Mouse (Mus musculus) cerebellum, postnatal 36 days (tissue): ENCODE results near the gene Gm9913.

Experiments used
- DNase-seq, 2 experiments: peaks; one replicate each; pipeline ENCODE4 v3.0.0; 2021 to 2022; ENCODE audit warnings: mixed read lengths in 2 of 2

Gene Gm9913

DNA sequence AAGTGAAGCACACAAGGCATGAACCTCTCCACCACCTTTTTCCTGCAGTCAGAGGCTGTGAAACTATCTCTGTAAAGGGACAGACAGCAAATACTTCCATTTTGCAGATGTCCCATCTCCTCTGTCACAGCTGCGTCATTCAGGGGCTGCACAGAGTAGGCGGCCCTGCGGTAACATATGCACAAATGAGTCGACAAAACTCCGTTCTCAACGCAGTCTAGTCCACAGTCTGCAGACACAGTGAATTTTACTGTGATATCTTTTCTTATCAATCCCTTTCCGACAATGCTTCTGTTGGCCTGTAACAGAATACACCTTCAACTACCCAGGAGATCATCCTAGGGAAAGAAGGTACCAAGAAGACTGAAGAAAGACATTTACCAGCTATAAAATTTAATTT, 6.7 kb upstream of the Gm9913 start:
- no peak for DNase-seq

DNA sequence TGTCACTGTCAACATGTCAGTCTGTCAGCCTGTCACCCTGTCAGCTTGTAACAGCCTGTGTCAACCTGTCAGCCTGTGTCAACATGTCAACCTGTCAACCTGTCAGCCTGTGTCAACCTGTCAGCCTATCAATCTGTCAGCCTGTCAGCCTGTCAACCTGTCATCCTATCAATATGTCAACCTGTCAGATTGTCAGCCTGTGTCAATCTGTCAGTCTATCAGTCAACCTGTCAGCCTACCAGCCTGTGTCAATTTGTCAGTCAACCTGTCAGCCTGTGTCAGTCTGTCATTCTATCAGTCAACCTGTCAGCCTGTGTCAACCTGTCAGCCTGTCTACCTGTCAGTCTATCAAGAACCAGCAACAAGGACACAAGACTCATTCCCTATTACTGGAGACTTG, 3.4 kb upstream of the Gm9913 start:
- no peak for DNase-seq

- peak; percentile 27 to 36 for DNase-seq
Measured at GRCm38 (mm10) chr2:125505746-125506315, 942 bp downstream of the Gm9913 start.

DNA sequence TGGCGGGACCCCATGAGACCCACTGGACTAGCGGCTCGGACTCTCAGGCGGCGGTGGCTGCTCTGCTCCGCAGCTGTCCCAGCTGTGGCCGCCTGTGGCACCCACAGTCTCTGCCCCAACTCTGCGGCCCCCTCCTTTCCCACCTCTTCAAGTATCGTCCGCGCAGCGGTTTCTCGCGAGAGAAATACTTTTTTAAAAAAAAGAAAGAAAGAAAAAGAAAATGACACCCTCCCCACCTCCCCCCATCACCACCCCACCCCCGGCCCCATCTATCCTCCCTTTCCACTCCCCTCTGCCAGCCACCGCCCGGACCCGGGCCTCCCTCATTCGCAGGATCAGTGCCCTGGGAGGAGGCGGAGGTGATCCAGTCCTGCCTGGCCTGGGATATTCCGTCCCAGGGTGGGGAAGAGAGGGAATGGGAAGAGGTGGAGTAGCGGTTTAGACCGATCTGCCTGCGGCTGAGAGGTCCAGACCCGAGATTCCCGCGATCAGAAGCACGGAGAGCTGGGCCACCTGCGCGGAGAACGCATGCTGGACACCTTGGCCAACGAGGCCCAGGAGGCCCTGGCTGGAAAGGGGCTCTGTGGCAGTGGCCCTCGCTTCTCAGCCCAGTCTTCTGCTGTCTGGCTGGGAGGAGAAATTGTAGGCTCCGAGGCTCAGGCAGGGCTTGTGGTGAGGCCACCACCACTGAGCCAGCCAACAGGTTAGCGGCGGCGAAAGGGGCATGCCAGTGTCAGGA, 1.6 kb downstream of the Gm9913 start:
- DNase-seq, result peak in 1 of 2 experiments; percentile 8

- DNase-seq, result no peak
Measured at GRCm38 (mm10) chr2:125507893-125508292, 3.0 kb downstream of the Gm9913 start, which contains the start of gene Fbn1. TSS of gene Fbn1 (minus strand) at chr2:125507993.

- DNase-seq, result no peak
Measured at GRCm38 (mm10) chr2:125508381-125508780, 3.5 kb downstream of the Gm9913 start.

DNA sequence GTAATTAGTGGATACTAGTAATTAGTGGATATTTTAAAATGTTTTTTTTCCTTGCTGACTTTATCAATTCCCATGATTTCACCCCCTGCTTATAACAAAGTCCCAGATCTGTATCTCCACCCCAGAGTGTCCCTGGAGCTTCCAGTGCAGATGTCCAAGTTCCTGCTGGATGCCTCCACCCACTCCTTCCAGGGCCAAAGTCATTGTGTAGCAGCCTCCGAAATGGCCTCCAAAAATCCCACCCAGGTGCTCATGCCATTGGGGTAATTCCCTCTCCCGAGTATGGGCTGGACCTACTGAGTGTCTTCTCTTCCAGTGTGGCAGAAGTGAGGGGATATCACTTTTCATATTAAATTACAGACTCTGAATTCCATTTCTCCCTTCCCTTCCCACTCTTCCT, 5.9 kb downstream of the Gm9913 start:
- no peak for DNase-seq

DNA sequence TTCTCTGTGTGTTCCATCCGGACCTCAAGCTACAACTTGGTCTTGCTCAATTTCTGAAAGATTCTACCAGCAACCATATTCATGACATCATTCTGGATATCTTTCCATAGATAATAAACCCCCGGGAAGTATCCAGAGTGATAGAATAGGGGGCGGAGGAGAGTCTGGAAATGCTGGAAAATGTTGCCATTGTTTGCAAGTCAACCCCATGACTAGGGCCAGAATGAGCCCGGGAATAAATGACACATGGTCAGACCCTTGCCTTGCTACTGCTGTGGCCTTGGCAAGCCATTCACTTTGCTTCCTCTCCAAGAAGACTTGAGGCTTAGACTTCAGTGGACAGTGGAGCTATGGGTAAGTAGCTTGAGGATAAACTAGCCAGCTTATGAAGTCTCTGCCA, 7.0 kb downstream of the Gm9913 start:
- no peak for DNase-seq

GRCm38 (mm10) chr2:125512544-125512943, 7.7 kb downstream of the Gm9913 start:
- DNase-seq, result no peak

DNA sequence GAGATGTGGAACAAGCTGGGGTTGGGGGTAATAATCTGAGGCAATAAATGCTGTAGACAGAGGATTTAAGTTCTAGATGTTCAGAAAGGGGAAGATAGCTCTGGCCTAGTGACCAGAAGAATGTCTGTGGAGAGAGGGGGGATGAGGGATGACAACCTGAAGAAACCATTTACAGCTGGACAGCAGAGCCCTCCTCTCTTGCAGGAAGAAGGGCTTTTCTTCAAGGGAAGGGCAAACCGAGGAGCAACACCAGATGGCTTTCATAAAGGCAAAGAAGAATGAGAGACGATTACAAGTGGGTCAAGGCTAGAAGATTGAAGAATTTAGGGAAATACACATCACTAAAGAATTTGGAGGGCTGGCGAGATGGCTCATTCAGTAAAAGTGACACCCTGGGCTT, 9.5 kb downstream of the Gm9913 start:
- no peak for DNase-seq

DNA sequence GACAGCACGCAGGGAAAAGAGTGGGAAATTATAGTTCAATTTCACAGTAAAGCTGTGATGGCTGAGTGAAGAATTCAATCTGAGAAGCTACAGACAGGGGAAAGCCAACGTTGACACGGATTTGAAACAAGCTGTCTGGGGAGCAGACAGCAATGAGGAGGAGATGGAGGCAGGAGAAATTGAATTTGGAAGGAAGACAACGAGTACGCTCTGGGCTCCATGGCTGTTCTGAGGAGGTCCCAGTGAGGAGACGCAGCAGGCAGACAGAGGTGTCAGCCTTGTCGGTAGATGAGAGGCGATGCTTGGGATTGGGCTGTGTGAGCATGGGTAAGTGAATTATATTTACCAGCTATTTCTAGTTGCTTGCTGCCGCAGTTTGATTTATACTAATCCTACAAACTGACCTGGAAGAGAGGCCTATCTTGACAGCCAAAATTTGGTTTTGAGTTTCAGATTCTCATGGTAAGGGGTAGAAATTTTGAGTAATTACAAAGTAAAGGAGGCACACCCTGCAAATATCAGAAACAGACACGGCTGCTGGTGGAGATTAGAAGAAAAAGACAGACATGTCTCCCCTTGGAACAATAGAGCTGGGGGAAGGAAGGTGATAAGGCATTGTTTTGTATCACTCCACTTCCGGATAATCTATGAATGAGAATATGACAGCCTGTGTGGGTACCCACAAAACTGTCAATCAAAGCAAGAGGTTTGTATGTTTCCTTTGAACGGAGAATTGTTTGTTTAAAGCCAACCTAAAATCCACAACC, 10.6 kb downstream of the Gm9913 start:
- DNase-seq, result no peak

DNA sequence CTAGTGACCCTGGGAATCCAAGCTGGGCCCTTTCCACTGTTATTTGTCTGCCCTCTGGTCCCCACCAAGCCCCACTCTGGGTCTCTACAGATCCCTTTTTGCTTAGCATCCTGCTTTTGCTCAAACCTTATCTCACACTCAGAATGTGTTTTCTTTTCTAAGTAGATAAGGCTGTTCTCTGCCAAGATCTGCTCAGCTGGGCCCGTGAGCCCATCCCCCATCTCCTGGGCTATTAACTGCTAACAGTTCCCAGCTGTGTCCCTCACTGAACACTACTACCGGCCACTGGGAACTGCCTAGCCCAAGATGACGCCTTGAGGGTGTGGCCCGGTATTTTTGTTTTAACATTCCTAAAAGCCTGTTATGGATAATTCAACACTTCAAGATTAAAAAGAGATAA, 11.7 kb downstream of the Gm9913 start:
- DNase-seq, result no peak

- no peak for DNase-seq
Measured at GRCm38 (mm10) chr2:125525484-125525883, 20.6 kb downstream of the Gm9913 start.

GRCm38 (mm10) chr2:125526566-125526965, 21.7 kb downstream of the Gm9913 start:
- no peak for DNase-seq

- no peak for DNase-seq
Measured at GRCm38 (mm10) chr2:125530665-125531064, 25.8 kb downstream of the Gm9913 start.

GRCm38 (mm10) chr2:125539640-125540039, 34.8 kb downstream of the Gm9913 start:
- DNase-seq, result no peak

DNA sequence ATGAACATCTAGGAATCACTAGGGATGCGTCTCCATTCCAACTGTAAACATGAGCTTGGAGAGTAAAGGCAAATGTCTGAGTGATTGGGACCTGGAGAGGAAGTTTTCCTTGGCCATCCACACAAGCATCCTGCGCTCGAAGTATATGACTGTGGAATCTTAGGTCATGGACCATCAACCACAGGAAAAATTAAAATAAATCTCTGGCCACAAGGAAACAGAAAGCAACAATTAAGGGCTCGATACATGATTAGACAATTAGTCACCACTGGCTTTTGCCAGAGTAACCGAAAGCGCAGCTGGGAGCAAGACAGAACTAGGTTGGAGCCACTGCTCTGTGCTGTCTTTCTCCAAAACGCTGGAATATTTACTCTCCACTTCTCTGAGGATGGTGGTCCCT, 35.7 kb downstream of the Gm9913 start:
- DNase-seq, result no peak

DNA sequence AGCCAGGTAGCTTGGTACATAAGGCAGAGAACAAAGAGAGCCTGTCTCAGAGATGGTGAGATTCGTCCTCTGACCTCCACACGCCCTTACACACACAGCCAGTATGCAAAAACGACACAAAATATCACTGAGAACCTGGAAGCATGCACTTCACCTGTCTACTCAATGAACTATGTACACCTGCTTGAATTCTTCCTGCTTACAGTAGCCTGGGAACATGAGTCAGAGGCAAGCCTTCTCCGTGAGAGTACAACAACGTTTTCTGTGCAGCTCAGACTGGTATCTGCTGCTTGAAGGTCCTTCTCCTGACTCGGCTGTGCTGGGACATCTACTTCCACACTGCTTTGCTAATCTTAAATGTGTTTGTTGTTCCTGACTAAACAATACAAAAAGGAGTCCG, 36.6 kb downstream of the Gm9913 start:
- DNase-seq, result no peak

GRCm38 (mm10) chr2:125543646-125544045, 38.8 kb downstream of the Gm9913 start:
- DNase-seq, result no peak

DNA sequence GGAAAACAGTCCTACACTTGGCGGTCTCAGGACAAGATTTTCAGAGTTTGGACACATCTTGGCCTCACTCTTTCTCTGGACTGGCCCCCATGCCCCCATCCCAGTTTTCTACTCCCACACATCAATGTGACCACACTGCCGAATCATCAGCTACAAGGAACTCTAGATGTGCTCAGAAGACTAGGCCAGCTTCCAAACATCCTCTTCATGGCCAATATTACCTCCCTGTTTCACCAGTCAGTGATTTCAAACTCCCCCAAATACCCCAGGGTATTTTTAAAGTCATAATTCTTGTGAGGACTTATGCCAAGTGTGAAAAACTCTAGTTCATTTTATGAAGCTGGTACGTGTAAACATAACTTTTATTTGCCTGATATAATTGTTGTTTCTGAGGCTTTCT, 40.1 kb downstream of the Gm9913 start:
- DNase-seq, result no peak

DNA sequence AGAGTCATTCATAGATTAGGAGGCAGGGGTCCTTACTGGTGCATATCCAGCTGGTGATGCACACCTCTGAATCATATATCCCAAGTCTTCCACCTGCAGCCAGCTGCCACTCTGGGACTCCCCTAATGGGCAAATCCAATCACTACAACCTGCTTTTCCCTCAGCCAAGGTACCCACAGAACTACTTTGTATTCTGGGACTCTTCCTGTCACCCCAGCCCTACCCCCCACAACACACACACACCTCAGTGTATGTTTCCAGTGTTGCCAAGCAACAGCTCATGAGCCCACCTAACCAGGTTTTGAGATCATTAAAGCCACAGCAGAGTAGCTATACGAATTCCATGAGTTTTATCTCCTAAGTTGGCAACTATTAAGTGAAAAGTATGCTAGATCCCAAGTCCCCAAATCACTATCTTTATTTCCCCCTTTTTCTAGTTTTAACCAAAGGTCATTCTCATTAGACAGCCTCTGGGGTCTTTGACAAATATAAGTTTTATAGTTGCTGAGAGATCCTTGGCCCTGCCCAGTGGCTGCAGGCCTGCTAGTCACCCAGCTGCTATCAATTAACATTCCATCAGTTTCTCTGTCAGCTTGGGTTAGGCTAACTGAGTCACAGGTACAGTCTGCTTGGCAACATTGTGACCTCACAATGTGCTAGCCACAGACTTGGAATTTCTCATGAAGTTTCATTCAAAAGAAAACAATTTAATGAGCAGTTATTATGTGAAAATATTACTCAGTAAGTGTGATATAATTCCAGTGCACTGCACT, 44.1 kb downstream of the Gm9913 start:
- DNase-seq, result no peak

DNA sequence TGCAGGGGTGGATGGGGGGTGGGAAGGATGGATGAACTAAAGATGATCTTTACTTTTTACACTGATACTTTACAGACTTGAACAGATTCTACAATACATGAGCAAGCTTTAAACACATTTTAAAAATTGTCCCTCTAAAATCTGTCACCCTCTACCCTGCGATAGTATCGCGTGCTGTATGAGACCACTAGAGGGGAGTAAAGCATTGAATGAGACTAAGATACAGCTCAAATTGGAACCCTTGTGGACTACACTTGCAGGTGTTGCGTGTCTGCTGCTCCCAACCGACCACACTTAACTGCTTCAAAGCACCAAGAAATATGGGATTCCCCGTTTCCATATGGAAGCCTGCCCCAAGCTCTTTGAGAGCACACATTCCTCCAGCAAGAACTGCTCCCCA, 50.9 kb downstream of the Gm9913 start:
- DNase-seq, result no peak
